Mouse (Mus musculus): ENCODE results near the gene Rdh16f1. TPM values are rescaled to one million over a fixed set of nuclear protein-coding genes. Genes with fewer than 3 reads are reported as not detected.
A peak's percentile ranks its signal among the peaks of the same experiment; 100 is the strongest.

The Rdh16f1 gene
- total and polyA plus RNA-seq, 3 experiments = not detected

DNA sequence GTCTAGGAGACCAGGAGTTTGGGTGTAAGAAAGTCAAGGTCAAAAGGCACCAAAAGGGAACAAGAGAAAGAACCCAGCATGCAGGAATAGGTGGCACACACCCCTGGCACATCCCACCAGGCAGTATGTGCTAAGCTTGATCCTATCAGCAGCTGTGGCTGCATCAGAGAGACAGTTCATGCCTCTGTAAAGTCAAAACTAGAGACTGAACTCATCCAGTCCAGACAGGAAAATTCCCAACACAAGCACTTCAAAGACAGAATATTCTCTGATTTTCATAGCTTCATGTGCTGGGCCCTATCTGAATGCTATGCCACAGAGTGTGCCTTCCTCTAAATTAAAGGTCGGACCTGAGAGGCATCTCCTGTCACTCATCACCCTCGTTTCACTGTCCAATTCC lies 22.0 kb upstream of the Rdh16f1 start:
- Histone ChIP-seq H3K36me3 (replicated peaks in 1 of 2; ENCODE audit: control insufficient read depth in 1 of 2, insufficient read depth in 1 of 2, low read length in 1 of 2) (peaks cover 14% of the 10 kb centered on the region in 2 experiments), H3K9me3 (replicated peaks; ENCODE audit: low read length) (no peaks in the 10 kb centered on the region), H3K9ac (ENCODE audit: insufficient read depth, low read depth) (no peak overlapping the region), H3K4me2 (ENCODE audit: insufficient read depth, low read depth, poor library complexity, severe bottlenecking) (no peak overlapping the region), H3K4me1 (ENCODE audit: control insufficient read depth in 1 of 2, insufficient read depth in 2 of 2) (peaks cover 5 to 20% of the 10 kb centered on the region in 2 experiments; a peak in 2 of 4 replicates), H3K79me2 (replicated peaks; ENCODE audit: control insufficient read depth, extremely low read depth, insufficient read depth, poor library complexity, severe bottlenecking) (peaks cover 5% of the 10 kb centered on the region; the same call in 1 of the 2 replicates), H3K27me3 (replicated peaks) (peaks cover 16% of the 10 kb centered on the region), H3K27ac (ENCODE audit: insufficient read depth, low read depth) (no peak overlapping the region), H3K4me3 (replicated peaks in 1 of 3; ENCODE audit: low read depth in 2 of 3, low read length in 2 of 3, poor library complexity in 1 of 3) (no peak overlapping the region)
- TF ChIP-seq MAX (IDR thresholded peaks at IDR 0.05; ENCODE audit: low read length) (no peak), ZC3H11A (IDR thresholded peaks at IDR 0.05; ENCODE audit: low read depth, low read length) (no peak), UBTF (IDR thresholded peaks at IDR 0.05; ENCODE audit: low read depth, low read length) (no peak), PAX5 (IDR thresholded peaks at IDR 0.05; ENCODE audit: low read length) (no peak), HCFC1 (IDR thresholded peaks at IDR 0.05; ENCODE audit: low read depth, low read length) (no peak), MAFK (IDR thresholded peaks at IDR 0.05; ENCODE audit: insufficient replicate concordance, low read length) (no peak), TBP (conservative IDR thresholded peaks at IDR 0.05; ENCODE audit: low read depth, low read length) (no peak), CTCF (conservative IDR thresholded peaks at IDR 0.05 in 1 of 2, IDR thresholded peaks at IDR 0.05 in 1 of 2; ENCODE audit: low read depth in 2 of 2, low read length in 2 of 2) (no peak), JUND (conservative IDR thresholded peaks at IDR 0.05; ENCODE audit: low read depth, low read length) (no peak), E2F4 (IDR thresholded peaks at IDR 0.05; ENCODE audit: insufficient replicate concordance, low read depth, low read length) (no peak)
- in situ Hi-C loops (cut with MboI; ENCODE audit: low pct_ligation_motif_present, low pct_unique_long_range_greater_than_20kb, low sequenced_read_pairs) = loop anchor here (10.0 to 25.0 kb wide), 3 partner anchors 63 to 200 kb away; no protein-coding TSS in a partner anchor
- dilution Hi-C loops (cut with MboI; ENCODE audit: extremely low pct_ligation_motif_present, extremely low pct_unique_long_range_greater_than_20kb, low sequenced_read_pairs) = no loop called here
- no peak for DNase-seq (ENCODE audit: extremely low read depth)

DNA sequence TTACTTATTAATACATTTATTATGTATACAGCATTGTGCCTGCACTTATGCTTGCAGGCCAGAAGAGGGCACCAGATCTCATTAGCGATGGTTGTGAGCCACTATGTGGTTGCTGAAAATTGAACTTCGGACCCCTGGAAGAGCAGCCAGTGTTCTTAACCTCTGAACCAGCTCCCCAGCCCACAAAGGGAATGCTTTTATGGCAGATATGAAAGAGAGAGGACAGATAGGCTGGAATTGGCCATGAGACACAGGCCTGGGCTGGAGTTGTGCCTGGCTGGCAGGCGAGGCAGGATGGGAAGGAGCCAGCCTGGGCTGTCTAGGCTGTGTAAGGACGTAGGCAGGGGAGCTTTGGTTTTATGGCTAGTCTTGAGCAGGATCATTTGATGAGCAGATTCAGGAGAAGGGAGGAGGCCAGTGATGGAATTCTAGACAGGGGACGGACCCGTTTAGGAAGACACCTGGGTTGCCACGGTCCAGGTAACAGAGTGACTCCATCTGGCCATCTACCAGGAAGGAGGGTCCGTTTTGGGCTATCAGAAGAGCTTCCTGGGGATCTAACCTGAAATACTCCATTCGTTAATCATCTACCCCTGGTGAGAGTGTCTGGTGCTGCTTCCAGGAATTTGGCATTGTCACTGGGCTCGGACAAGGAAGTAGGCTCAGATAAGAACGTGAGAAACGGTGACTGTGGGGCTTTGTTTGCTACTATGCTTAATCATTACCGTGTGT lies 21.3 kb upstream of the Rdh16f1 start:
- TF ChIP-seq JUND (conservative IDR thresholded peaks at IDR 0.05; ENCODE audit: low read depth, low read length) (no peak), NELFE (IDR thresholded peaks at IDR 0.05; ENCODE audit: low read depth, low read length) (no peak), ZNF384 (IDR thresholded peaks at IDR 0.05; ENCODE audit: low read depth, low read length) (no peak), IRF4 (IDR thresholded peaks at IDR 0.05; ENCODE audit: low read depth, low read length) (no peak), HCFC1 (IDR thresholded peaks at IDR 0.05; ENCODE audit: low read depth, low read length) (no peak), CTCF (conservative IDR thresholded peaks at IDR 0.05 in 1 of 2, IDR thresholded peaks at IDR 0.05 in 1 of 2; ENCODE audit: low read depth in 2 of 2, low read length in 2 of 2) (peak; percentile 36 to 67), MYC (IDR thresholded peaks at IDR 0.05; ENCODE audit: low read depth, low read length) (no peak), ZKSCAN1 (IDR thresholded peaks at IDR 0.05; ENCODE audit: borderline replicate concordance, low read depth, low read length) (no peak), SMC3 (IDR thresholded peaks at IDR 0.05; ENCODE audit: low read depth, low read length) (peak; percentile 41), CHD1 (IDR thresholded peaks at IDR 0.05; ENCODE audit: low read depth, low read length) (no peak), E2F4 (IDR thresholded peaks at IDR 0.05; ENCODE audit: insufficient replicate concordance, low read depth, low read length) (no peak), POLR2A (IDR thresholded peaks at IDR 0.05; ENCODE audit: low read depth, low read length) (no peak), SIN3A (IDR thresholded peaks at IDR 0.05; ENCODE audit: low read length) (no peak), RAD21 (IDR thresholded peaks at IDR 0.05; ENCODE audit: low read depth, low read length) (peak; percentile 28), POLR2AphosphoS2 (IDR thresholded peaks at IDR 0.05; ENCODE audit: low read depth, low read length) (no peak)
- Histone ChIP-seq H3K9ac (ENCODE audit: insufficient read depth, low read depth) (no peak overlapping the region), H3K4me2 (ENCODE audit: insufficient read depth, low read depth, poor library complexity, severe bottlenecking) (peak overlapping the region; percentile 39; the same call in 1 of the 2 replicates), H3K36me3 (replicated peaks in 1 of 2; ENCODE audit: control insufficient read depth in 1 of 2, insufficient read depth in 1 of 2, low read length in 1 of 2) (peaks cover 21 to 22% of the 10 kb centered on the region in 2 experiments), H3K9me3 (replicated peaks; ENCODE audit: low read length) (no peaks in the 10 kb centered on the region), H3K27me3 (replicated peaks) (peaks cover 16% of the 10 kb centered on the region), H3K27ac (ENCODE audit: insufficient read depth, low read depth) (no peak overlapping the region), H3K79me2 (replicated peaks; ENCODE audit: control insufficient read depth, extremely low read depth, insufficient read depth, poor library complexity, severe bottlenecking) (peaks cover 5% of the 10 kb centered on the region; the same call in 1 of the 2 replicates), H3K4me1 (ENCODE audit: control insufficient read depth in 1 of 2, insufficient read depth in 2 of 2) (peaks cover 5 to 20% of the 10 kb centered on the region in 2 experiments; a peak in 2 of 4 replicates), H3K4me3 (replicated peaks in 1 of 3; ENCODE audit: low read depth in 2 of 3, low read length in 2 of 3, poor library complexity in 1 of 3) (peak overlapping the region in 2 of 3 experiments; percentile 10 to 43)
- dilution Hi-C loops (cut with MboI; ENCODE audit: extremely low pct_ligation_motif_present, extremely low pct_unique_long_range_greater_than_20kb, low sequenced_read_pairs) = no loop called here
- in situ Hi-C loops (cut with MboI; ENCODE audit: low pct_ligation_motif_present, low pct_unique_long_range_greater_than_20kb, low sequenced_read_pairs) = loop anchor here (10.0 to 25.0 kb wide), 3 partner anchors 64 to 199 kb away; no protein-coding TSS in a partner anchor
- peak; percentile 42 for DNase-seq (ENCODE audit: extremely low read depth)

Measured in CH12.LX (cell line).